Mouse (Mus musculus) ES-Bruce4 (cell line): ENCODE measurements around the gene Gm11549.

ENCODE experiments used
- CTCF ChIP-seq: IDR thresholded peaks from one replicate; pipeline ENCODE4 v1.8.1; 2011; ENCODE audit warnings: low read depth, low read length
- EP300 ChIP-seq: IDR thresholded peaks from 2 replicates; pipeline ENCODE4 v1.6.1; 2011; ENCODE audit warnings: low read depth, low read length; ENCODE audit not compliant: insufficient read depth
- POLR2A ChIP-seq: IDR thresholded peaks from one replicate; pipeline ENCODE4 v1.8.1; 2011; ENCODE audit warnings: low read length; ENCODE audit not compliant: insufficient read depth

DNA sequence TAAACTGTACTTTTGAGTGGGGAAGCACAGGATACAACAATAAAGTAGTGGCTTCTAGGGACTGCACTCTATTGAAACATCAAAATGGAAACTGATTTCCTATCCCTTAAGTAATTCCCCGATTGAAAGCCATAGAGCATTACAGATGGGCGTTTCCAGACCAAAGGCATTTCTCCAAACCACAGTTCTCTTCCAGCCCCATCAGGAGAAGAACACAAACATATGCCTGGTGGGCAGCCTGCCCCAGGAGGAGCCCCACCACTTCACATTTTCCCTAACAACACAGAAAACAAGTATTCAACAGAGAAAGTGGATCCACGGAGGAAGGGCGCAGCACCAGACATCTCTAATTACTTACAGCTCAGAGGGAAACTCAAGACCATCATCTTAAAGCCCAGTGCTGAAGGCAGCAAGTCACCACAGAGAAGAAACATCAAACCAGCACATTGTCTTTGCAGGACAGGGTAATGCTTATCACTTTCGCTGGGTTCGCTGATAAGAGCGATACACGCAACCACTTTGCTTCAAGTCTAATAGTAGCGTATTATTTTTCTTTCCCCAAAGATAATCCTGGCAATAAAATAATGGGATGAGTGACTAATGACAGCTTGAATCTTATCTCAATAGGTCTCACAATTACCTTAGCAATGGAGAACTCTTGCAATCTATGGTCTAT is 28.8 kb downstream of the Gm11549 start:
- no peak for TF ChIP-seq CTCF
- TF ChIP-seq POLR2A, result no peak
- TF ChIP-seq EP300, result no peak
